Mouse (Mus musculus) cortical plate, adult 2 months (tissue): Measurements from ENCODE around the gene Cyp2d11. TPM values are rescaled to one million over a fixed set of nuclear protein-coding genes. Genes with fewer than 3 reads are reported as not detected.
"Not testable (repeated sequence)": the region's sequence is repeated elsewhere in the genome, so short reads cannot be mapped to it uniquely, and the experiment has no call there.

Source experiments
- H3K27ac ChIP-seq: fragments of 200-500 bp; 2 replicates; pipeline ENCODE4 v1.5.1; 2012; ENCODE audit warnings: low read length, control low read depth, inconsistent platforms; ENCODE audit not compliant: insufficient read depth
- H3K4me1 ChIP-seq: fragments of 200-500 bp; 2 replicates; pipeline ENCODE4 v1.6.1; 2011; ENCODE audit warnings: low read length; ENCODE audit not compliant: control insufficient read depth, insufficient read depth
- H3K4me3 ChIP-seq: fragments of 200-500 bp; 2 replicates; pipeline ENCODE4 v1.5.1; 2011; ENCODE audit warnings: mild to moderate bottlenecking, low read length, control low read depth; ENCODE audit not compliant: insufficient read depth
- CTCF ChIP-seq: fragments of 200-500 bp; IDR thresholded peaks from 2 replicates; pipeline ENCODE4 v1.5.1; 2011; ENCODE audit warnings: mild to moderate bottlenecking, control low read depth, low read length; ENCODE audit not compliant: insufficient read depth; ENCODE audit errors: extremely low read depth
- POLR2A ChIP-seq: fragments of 200-500 bp; IDR thresholded peaks from 2 replicates; pipeline ENCODE4 v1.6.1; 2011; ENCODE audit warnings: mild to moderate bottlenecking, low read length, control low read depth; ENCODE audit not compliant: insufficient read depth; ENCODE audit errors: extremely low read depth
- polyA plus RNA-seq: library from polyadenylated mRNA; depleted of rRNA; stranded (reverse); fragments of >200 nt; gene quantifications from 2 replicates; pipeline ENCODE4 v1.2.3, GENCODE M21; 2012; rRNA removed

The Cyp2d11 gene
- not detected in 2 replicates for polyA plus RNA-seq

GRCm38 (mm10) chr15:82393922-82394321 is at the start of gene Cyp2d11:
TSS of gene Cyp2d11 (minus strand) at chr15:82394022.
- H3K4me3 ChIP-seq, H3K4me1 ChIP-seq, H3K27ac ChIP-seq: not testable (repeated sequence)

- TF ChIP-seq POLR2A (no peak), CTCF (no peak)
- Histone ChIP-seq H3K27ac (no peak overlapping the region), H3K4me3 (no peak overlapping the region), H3K4me1 (no peaks in the 10 kb centered on the region)
Observed at GRCm38 (mm10) chr15:82437975-82438617, 44.3 kb upstream of the Cyp2d11 start.

GRCm38 (mm10) chr15:82435606-82436005 is 41.8 kb upstream of the Cyp2d11 start:
- TF ChIP-seq POLR2A (no peak), CTCF (no peak)
- H3K27ac ChIP-seq, result no peak overlapping the region
- H3K4me3 ChIP-seq, result no peak overlapping the region
- no peaks in the 10 kb centered on the region for H3K4me1 ChIP-seq

GRCm38 (mm10) chr15:82435011-82435410 is 41.2 kb upstream of the Cyp2d11 start:
- Histone ChIP-seq H3K4me1 (no peaks in the 10 kb centered on the region), H3K27ac (no peak overlapping the region), H3K4me3 (no peak overlapping the region)
- no peak for TF ChIP-seq POLR2A
- no peak for TF ChIP-seq CTCF

- Histone ChIP-seq H3K4me1 (no peaks in the 10 kb centered on the region), H3K27ac (no peak overlapping the region), H3K4me3 (no peak overlapping the region)
- TF ChIP-seq CTCF (no peak), POLR2A (no peak)
Observed at GRCm38 (mm10) chr15:82434541-82434940, 40.7 kb upstream of the Cyp2d11 start.

- Histone ChIP-seq H3K27ac (no peak overlapping the region), H3K4me3 (no peak overlapping the region), H3K4me1 (no peaks in the 10 kb centered on the region)
- TF ChIP-seq POLR2A (no peak), CTCF (no peak)
Observed at GRCm38 (mm10) chr15:82433621-82434020, 39.8 kb upstream of the Cyp2d11 start.

- Histone ChIP-seq H3K27ac (no peak within 1 kb of the TSS), H3K4me3 (no peak within 1 kb of the TSS), H3K4me1 (no peaks in the 10 kb centered on the region)
- TF ChIP-seq CTCF (no peak), POLR2A (no peak)
Observed at GRCm38 (mm10) chr15:82433137-82433536, 39.3 kb upstream of the Cyp2d11 start, which contains the start of gene Cyp2d9. TSS of gene Cyp2d9 (plus strand) at chr15:82433437.

- TF ChIP-seq CTCF (no peak), POLR2A (no peak)
- no peak overlapping the region for H3K4me3 ChIP-seq
- no peaks in the 10 kb centered on the region for H3K4me1 ChIP-seq
- H3K27ac ChIP-seq, result no peak overlapping the region
Observed at GRCm38 (mm10) chr15:82423471-82423870, 29.6 kb upstream of the Cyp2d11 start.

GRCm38 (mm10) chr15:82422935-82423334 is 29.1 kb upstream of the Cyp2d11 start:
- H3K27ac ChIP-seq, result no peak overlapping the region
- TF ChIP-seq POLR2A (no peak), CTCF (no peak)
- no peaks in the 10 kb centered on the region for H3K4me1 ChIP-seq
- H3K4me3 ChIP-seq, result no peak overlapping the region

GRCm38 (mm10) chr15:82418616-82419015 is 24.8 kb upstream of the Cyp2d11 start:
- Histone ChIP-seq H3K4me3 (no peak overlapping the region), H3K27ac (no peak overlapping the region), H3K4me1 (no peaks in the 10 kb centered on the region)
- TF ChIP-seq CTCF (no peak), POLR2A (no peak)
